Mouse (Mus musculus): Measurements from ENCODE around the gene Unc93a.
"Not testable (repeated sequence)": the region's sequence is repeated elsewhere in the genome, so short reads cannot be mapped to it uniquely, and the experiment has no call there.

Unc93a gene

DNA sequence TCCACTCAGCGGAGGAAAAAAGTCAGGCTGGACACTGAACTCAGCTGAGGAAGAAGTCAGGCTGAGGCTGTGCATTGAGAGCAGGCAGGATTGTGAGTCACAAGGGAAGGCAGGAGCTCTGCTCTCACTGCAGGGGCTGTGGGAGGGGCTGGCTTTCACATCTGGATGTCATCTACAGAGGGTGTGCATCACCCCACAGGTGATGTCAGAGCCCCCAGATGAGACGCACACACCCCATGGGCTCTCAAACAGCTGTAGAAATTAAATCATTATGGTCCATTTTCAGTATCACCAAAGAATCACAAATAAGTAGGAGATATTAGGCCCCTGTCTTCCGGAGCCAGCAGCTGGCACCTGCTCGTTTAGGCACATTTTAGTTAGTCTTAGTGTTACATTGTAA is at the start of gene Unc93a:
Gene Unc93a, minus strand, starts transcription at position 101 of the 400 bp plus-strand sequence.
- DNase-seq (ENCODE audit: low read depth, low spot score), result not testable (repeated sequence)

DNA sequence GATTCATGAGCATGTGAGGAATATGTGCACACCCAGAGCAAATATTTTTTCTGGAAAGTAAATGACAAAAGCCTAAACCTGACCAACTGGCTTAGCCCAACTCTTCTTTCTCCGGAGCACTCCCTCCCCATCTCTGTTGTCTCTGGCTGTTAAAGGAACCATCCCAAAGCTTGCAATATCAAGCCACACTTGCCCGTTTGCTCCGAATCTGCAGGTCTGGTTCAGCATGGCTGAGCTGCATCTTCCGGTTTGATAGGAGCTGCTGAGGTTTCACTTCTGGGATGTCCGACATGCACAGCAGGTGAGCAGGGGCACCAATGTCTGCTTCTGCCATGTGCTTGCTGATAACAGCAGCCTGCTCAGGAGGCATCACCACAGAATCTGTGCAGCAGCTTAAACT is 48.9 kb upstream of the Unc93a start:
- not testable (repeated sequence) for DNase-seq (ENCODE audit: low read depth, low spot score)

- DNase-seq (ENCODE audit: low read depth, low spot score), result not testable (repeated sequence)
Measured at GRCm38 (mm10) chr17:13179021-13179420, 47.4 kb upstream of the Unc93a start.

GRCm38 (mm10) chr17:13177796-13178195 is 46.2 kb upstream of the Unc93a start:
- DNase-seq (ENCODE audit: low read depth, low spot score), result not testable (repeated sequence)

GRCm38 (mm10) chr17:13175609-13176008 is 44.0 kb upstream of the Unc93a start:
- not testable (repeated sequence) for DNase-seq (ENCODE audit: low read depth, low spot score)

DNA sequence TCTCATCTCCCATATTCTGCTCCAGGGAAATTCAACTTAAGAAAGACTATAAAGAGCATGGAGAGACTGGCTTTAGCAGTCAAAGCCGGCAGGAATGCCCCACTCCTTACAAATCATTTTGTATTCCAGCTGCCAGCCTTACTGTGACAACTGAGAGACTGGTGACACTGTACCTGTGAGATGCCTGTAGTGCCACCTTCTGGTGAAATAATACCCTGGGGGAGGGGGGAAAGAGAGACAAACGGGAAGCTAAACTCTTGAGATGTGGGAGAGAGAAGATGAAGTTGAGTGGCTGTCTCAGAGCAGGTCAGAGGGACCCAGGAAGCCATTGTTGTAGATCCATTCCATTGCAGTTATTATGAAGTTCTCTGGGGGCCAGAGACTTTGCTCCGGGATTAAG is 42.4 kb upstream of the Unc93a start:
- DNase-seq (ENCODE audit: low read depth, low spot score), result not testable (repeated sequence)

GRCm38 (mm10) chr17:13173578-13173977 is 42.0 kb upstream of the Unc93a start:
- DNase-seq (ENCODE audit: low read depth, low spot score), result not testable (repeated sequence)

GRCm38 (mm10) chr17:13146128-13146527 is 14.5 kb upstream of the Unc93a start:
- not testable (repeated sequence) for DNase-seq (ENCODE audit: low read depth, low spot score)

DNA sequence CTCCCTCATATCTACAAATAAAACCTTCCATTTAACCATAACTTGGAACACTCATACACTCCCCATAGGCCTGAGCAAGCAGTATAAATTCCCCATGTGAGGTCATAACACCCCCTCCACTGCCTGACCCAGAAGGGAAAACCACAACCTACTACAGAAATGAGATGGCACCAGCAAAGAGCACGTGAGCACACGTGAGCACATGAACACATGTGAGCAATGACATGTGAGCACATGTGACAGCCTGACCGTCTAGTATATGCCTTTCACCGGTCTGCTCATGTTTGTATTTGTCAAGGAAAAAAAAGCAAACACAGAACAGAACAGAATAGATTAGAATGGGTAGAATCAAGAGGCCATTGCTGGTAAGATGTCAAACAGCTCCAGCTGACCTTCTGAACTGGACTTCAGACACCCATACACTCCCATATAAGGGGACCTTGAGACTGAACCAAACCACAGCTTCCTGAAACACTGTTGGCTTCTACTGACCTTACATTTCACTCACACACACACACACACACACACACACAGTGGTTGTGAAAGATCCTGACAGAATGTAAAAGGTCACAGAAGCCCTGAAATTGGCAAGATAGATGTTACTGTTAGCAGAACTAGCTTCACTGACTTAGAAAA is 13.1 kb upstream of the Unc93a start:
- not testable (repeated sequence) for DNase-seq (ENCODE audit: low read depth, low spot score)

DNA sequence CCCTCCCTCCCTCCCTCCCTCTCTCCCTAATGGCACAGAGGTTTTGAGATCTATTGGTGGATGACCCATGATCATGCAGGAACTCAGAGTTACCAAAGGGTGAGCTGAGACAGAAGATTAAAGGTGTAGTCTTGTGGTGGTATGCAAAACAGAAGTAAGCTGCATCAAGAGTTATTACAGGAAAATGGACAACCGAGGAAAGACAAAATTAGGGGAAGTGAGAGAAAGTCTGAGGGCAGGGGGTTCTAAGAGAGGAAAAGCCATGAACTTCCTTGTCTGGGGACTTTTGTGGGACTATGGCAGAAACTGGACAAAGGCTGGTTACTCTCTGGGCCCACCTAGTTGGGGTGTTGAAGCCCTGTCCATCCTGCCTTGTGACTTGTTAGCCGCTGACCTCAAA is 11.1 kb upstream of the Unc93a start:
- DNase-seq (ENCODE audit: low read depth, low spot score), result not testable (repeated sequence)

GRCm38 (mm10) chr17:13135356-13135755 is 3.7 kb upstream of the Unc93a start:
- DNase-seq (ENCODE audit: low read depth, low spot score), result not testable (repeated sequence)

DNA sequence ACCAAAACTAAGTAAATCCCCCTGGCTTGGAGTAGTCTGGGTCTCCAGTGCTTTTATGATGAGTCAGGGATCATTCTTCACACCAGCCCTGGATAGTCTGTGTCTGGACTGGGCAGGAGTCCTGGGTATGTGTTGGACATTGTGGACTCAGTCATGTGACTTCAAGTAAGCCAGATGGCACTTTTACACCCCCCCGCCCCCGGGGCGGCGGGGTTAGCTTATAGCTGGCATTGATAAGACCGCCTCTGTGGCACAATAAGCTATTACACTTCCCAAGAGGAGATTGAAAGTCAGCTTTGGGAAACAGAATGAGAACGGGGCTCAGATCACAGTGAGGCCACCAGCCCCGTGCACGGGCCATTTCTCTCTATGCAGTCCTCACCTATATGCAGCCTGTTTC is 742 bp upstream of the Unc93a start:
- DNase-seq (ENCODE audit: low read depth, low spot score), result peak; percentile 1

DNA sequence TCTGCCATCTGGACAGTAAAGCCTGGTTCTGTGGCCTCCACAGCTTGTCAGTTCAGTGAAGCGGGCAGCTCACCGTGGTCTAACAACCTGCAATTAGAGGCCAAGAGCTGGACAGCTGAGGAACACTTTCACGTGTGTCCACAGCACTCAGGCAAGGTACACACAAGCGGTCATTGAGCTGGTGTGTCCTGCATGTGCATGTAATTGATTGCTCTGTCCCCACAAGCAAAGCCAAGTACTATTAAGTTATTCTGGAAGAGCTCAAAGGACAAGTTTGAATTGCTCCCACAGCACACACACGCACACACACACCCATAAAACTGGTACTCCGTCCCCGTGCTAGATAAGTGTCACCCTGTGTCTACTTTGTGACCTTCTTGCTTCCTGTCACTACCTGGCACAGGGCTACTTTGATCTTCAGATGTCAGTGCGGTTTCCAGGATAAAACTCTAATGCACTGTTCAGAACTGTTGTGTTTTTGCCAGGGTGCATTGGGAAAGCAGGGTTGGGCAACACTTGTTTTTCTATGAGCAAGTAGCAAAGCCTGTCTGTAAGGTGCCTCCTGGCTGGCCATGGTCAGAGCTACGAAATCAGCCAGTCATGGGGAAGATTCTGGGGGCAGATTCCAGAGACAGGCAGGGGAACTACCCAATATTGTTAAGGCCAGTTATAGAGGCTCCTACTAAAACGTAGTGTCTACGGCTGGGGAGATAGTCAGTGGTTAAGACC is 1.7 kb downstream of the Unc93a start:
- DNase-seq (ENCODE audit: low read depth, low spot score), result not testable (repeated sequence)

DNA sequence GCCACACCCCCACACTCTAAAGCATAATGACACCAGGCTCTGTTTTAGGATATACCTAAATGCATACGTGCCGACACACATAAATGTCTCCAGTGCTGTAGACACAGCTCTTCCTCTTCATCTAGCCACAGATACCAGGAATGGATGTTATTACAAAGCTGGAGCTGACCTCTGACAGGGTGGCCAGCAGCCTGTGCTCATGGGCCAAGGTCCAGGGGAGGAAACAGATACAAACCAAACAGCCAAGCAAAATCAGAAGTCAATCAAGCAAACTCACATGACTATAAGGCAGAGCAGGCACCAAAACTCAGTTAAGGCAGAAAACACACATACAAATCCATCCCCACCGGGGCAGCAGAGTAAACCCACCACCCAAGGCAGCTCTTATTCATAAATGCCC is 2.3 kb downstream of the Unc93a start:
- not testable (repeated sequence) for DNase-seq (ENCODE audit: low read depth, low spot score)

GRCm38 (mm10) chr17:13124241-13124640 is 7.4 kb downstream of the Unc93a start:
- DNase-seq (ENCODE audit: low read depth, low spot score), result not testable (repeated sequence)

DNA sequence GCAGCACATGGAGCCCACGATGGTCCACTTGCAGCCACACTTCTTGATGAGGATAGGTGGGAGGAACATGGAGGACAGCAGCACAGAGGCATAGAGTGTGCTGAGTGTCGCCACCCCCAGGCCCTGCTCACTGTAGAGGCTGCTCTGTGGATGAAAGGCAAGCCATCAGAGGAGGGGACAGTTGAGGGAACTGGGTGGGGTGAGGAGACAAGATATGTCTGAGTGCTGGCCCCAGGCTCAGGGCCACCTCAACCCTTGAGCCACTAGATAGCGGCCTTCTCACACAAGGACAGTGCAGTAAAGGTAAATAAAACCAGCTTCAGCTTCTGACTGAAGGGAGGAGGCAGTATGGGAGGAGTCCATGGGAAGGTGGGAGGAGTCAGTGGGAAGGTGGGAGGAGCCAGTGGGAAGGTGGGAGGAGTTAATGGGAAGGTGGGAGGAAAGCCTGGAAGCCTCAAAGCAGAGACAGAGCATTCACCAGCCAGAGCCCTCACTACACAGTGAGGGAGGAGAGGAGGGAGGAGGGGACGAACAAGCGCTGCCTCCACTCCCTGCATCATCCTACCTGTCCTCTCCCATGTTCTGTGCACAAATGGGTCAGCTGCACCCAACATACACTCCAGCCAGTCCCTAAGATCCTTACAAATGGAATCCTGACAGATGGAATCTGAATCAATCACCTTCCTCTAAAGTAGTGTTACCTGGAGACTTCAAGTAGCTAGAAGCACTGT is 8.1 kb downstream of the Unc93a start:
- DNase-seq (ENCODE audit: low read depth, low spot score), result not testable (repeated sequence)

DNA sequence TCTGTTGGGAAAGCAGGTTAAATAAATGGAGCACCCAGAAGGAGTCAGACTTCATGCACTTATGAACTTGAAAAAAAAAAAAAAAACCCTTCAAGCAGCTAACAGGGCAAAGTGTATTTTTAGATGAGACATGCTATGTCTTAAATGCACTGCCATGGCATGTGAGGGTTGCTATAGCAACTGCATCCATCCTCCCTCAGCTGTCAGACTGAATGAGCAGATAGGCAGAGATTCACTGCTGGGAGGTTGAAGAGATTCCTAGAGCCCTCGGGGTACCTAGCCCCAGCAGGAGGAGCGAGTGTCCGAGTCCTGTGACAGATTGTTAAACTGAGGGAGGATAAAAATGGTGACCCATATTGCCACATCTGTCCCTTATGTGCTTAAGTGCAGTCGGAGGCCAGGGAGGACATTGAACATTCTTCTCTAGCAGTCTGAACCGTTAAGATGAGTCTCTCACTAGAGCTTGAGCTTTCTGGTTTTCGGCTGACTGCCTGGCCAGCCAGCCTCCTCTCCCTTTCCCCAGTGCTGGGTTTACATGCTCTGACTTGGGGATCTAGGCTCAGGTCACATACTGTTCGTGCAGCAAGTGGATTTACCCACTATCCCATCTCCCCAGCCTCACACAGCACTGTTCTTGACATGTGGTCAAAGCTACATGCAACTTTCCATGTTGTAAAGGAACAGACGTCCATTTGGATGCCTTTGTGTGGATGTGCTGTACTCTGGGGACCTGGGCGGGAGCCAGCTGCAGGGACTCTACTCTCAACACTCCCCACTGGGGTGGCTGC is 18.9 kb downstream of the Unc93a start:
- not testable (repeated sequence) for DNase-seq (ENCODE audit: low read depth, low spot score)

DNA sequence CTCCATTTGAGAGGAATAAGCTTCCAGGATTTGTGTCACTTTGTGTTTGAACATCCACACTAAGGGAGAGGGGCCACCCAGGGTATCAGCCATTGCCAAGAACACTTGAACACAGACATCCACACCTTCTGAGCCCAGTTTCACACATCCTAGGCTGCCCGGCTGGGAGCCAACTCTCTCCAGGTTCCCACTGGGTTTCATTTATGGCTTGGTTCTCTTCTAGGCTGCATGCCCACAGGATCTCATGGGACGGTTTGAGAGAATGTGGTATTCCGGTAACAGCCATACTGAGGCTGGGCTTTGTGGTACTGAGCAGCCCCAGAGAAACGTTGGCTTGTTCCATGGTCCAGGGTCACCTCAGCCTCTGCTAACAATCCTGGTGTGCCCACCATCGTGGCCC is 25.0 kb downstream of the Unc93a start:
- DNase-seq (ENCODE audit: low read depth, low spot score), result not testable (repeated sequence)

- not testable (repeated sequence) for DNase-seq (ENCODE audit: low read depth, low spot score)
Measured at GRCm38 (mm10) chr17:13092960-13093359, 38.6 kb downstream of the Unc93a start.

GRCm38 (mm10) chr17:13092100-13092764 is 39.4 kb downstream of the Unc93a start:
- DNase-seq (ENCODE audit: low read depth, low spot score), result not testable (repeated sequence)

- not testable (repeated sequence) for DNase-seq (ENCODE audit: low read depth, low spot score)
Measured at GRCm38 (mm10) chr17:13091510-13091909, 40.1 kb downstream of the Unc93a start.

Data from mesoderm, embryonic 11.5 days (tissue).